Mouse (Mus musculus) embryo, embryonic 10 days (tissue): ENCODE results near the gene Dennd4b.
"Not testable (repeated sequence)": the region's sequence is repeated elsewhere in the genome, so short reads cannot be mapped to it uniquely, and the experiment has no call there.

Experiments used
- DNase-seq: peaks from one replicate; pipeline ENCODE4 v3.0.0-alpha.2; 2015; ENCODE audit warnings: low spot score

Gene Dennd4b

GRCm38 (mm10) chr3:90279216-90279615 lies 14.2 kb downstream of the Dennd4b start:
- DNase-seq, result no peak

- DNase-seq, result no peak
These were observed 14.8 kb downstream of the Dennd4b start for GRCm38 (mm10) chr3:90279743-90280142.

GRCm38 (mm10) chr3:90280708-90281107 lies 15.7 kb downstream of the Dennd4b start:
- DNase-seq, result no peak

DNA sequence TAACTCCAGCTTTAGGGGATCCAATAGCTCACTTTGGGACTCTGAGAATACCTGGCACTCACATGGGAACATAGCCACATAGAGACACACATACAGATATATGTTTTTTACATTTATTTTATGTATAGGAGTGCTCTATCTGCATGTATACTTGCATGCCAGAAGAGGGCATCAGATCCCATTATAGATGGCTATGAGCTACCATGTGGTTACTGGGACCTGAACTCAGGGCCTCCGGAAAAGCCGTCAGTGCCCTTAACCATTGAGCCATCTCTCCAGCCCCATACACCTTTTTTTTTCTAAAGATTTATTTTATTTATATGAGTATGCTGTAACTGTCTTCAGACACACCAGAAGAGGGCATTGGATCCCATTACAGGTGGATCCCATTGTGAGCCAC lies 19.2 kb downstream of the Dennd4b start:
- no peak for DNase-seq

DNA sequence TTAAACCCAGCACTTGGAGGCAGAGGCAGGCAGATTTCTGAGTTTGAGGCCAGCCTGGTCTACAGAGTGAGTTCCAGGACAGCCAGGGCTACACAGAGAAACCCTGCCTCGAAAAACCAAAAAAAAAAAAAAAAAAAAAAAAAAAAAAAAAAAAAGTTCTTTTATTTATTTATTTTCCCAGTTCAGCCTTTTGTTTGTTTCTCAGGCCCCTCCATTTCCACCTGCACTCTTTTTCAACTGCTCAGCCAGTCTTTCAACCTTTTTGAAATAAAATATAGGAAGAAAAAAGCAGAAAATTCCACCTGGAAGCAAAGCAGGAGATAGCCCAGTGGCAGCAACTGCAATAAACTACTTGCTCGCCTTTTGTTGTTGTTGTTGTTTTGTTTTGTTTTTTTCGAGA lies 24.4 kb downstream of the Dennd4b start:
- not testable (repeated sequence) for DNase-seq

GRCm38 (mm10) chr3:90290602-90291001 lies 25.6 kb downstream of the Dennd4b start:
- DNase-seq, result no peak

DNA sequence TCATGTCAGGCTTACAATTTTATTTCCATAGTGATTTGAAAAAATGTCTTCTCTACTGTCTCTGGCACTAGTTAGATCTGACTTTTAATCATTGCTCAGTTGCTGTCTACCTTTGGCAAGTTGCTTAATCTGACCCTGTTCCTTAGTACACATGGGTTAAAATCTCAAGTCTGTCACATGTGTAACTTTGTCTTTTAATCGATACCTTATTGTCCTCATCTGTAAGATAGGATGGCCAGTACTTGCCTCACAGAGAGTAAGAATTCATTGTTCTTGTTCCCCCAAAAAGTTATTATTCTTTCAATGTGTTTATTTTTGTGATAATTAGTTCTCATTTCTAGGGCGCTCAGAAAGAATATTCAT lies 27.0 kb downstream of the Dennd4b start:
- no peak for DNase-seq

GRCm38 (mm10) chr3:90292345-90293275 lies 27.6 kb downstream of the Dennd4b start, which contains the start of gene Gatad2b:
Gene Gatad2b, plus strand, starts transcription at chr3:90293178.
- DNase-seq, result peak; percentile 99

- DNase-seq, result peak; percentile 82
These were observed 28.5 kb downstream of the Dennd4b start for GRCm38 (mm10) chr3:90293352-90294063.

DNA sequence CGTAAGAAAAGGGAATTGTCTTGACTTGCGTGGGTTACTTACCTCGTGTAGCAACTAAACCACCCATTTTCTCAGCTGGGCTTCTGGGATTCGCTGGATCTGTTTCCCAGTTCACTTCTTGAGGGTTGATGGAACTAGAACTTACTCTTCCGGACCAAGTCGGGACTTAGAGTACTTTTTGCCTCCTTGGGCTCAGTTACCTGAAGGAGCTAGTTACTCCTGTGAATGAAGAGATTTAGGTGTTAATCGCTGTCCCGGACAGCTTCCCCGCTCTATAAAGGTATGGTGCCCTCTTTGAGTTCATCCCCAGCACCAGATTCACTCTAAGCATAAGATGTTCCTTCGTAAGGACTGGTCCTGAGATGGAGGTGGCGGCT lies 29.1 kb downstream of the Dennd4b start:
- DNase-seq, result peak; percentile 14

DNA sequence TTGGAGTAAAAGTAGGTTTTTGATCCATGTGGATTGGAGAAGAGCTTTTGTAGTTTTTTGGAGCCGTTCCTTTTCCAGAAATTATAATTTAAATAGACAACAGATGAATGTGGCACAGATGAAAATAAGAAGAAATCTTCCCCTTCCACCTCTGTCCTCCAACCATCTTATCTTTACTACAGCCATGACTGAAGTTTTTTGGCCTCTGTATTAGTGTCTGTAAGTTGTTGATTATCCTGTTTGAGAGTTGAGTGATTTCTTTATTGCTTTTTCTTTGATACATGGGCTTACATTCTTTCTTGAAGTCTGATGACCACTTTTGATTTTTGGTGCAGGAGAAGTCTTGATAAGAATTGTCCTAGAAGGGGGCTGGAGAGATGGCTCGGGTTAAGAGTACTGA lies 29.7 kb downstream of the Dennd4b start:
- DNase-seq, result no peak

- DNase-seq, result no peak
These were observed 40.8 kb downstream of the Dennd4b start for GRCm38 (mm10) chr3:90305801-90306200.

DNA sequence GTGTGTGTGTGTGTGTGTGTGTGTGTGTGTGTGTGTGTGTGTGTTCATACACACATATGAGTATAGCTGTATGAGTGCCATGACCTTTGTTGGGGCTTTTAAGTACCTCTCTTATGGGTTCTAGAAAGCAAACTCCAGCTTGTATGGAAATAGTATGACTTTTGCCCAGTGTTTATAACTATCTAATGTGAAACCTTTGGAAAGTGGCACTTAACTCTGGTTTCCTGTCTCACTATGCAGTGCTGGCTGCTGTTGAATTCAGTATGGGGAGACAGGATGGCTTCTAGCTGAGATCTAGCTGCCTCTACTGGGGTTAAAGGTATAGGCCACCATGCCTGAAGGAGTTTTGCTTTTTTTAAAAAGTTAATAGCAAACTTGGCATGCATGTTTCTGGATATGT lies 44.6 kb downstream of the Dennd4b start:
- DNase-seq, result no peak

DNA sequence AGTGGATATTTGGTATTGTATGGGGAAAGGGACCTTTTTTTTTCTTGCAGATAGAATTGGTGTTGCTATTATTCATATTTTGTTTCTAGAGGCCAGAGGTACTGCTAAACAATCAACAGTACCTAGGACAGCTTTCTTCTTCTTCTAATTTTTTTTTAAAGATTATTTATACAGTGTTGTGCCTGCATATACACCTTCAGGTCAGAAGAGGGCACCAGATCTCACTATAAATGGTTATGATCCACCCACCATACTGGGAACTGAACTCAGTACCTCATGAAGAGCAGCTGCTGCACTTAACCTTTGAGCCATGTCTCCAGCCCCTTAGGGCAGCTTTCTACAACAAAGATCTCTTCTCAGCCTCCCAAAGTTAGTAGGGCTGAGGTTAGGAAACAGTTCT lies 48.4 kb downstream of the Dennd4b start:
- DNase-seq, result peak; percentile 18

DNA sequence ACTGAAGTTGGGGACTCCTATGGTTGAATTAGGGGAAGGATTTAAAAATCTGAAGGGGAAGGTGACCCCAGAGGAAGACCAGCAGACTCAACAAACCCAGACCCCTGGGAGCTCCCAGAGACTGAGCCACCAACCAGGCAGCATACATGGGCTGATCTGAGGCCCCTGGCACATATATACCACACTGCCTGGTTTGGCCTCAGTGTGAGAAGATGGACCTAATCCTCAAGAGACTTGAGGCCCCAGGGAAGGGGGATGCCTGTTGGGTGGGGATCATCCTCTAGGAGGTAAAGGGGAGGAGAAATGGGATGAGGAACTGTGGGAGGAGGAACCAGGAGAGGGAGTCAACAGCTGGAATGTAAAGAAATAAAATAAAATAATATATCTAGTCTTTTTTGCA lies 49.3 kb downstream of the Dennd4b start:
- DNase-seq, result no peak

GRCm38 (mm10) chr3:90322289-90322688 lies 57.3 kb downstream of the Dennd4b start:
- DNase-seq, result no peak

DNA sequence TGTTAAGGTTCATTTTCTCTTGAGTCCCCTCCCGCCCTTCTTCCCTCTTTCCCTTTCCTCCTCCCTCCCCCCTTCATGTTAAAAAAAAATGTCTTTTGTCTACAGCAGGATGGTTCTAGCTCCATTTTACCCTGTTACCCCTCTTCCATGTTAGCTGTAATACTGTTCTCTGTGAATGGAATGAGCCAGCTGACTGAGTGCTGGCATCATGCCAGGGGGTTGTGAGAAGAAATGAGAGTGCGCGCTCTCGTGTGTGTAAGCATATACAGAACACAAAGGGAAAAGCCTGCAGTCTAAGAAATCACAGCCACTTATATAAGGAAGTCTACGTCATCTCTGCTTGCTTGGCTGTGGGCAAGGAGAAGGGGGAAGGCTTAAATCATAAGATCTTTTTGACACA lies 58.1 kb downstream of the Dennd4b start:
- DNase-seq, result no peak
